Mouse (Mus musculus) liver, adult 2 months (tissue): ENCODE measurements at regions not wholly inside any gene's neighbourhood (a gene's known extent, or its start where the extent isn't known, plus 50 kb on each side); places are given as distances from the start of the nearest gene placed in this dataset.

Experiments used
- CTCF ChIP-seq: fragments of 200-500 bp; IDR thresholded peaks from 2 replicates; pipeline ENCODE4 v1.5.1; 2011; ENCODE audit warnings: low read depth, low read length, control low read depth
- POLR2A ChIP-seq: fragments of 200-500 bp; IDR thresholded peaks from 2 replicates; pipeline ENCODE4 v1.6.1; 2011; ENCODE audit warnings: low read length, control low read depth; ENCODE audit not compliant: insufficient read depth; ENCODE audit errors: extremely low read depth

DNA sequence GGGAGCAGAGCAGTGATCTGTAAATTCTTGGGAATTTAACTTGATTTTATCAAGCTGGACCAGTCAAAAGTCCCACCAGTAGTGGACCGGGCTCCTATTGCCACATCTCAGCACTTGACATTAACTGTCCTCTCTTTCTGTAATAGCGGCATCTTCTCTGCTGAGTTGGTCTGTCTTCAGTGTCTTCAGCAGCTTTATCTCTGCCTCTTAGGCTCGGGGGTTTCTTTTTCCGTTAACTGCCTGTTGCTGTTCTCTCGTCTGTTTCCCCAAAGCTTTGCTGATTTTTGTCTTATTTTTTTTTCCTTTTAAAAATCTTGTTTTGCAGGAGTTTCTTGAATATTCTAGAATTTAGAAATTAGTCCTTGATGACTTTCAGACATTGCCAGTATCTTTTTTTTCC is 113.3 kb upstream of the Kit start:
- TF ChIP-seq POLR2A (no peak), CTCF (no peak)
